Mouse (Mus musculus) erythroblast, embryonic 14.5 days (primary cell): ENCODE data around the gene Muc13.

Experiments
- GATA1 ChIP-seq: IDR thresholded peaks from 2 replicates; pipeline ENCODE4 v1.6.1; 2012; ENCODE audit warnings: low read length, inconsistent platforms, mixed read lengths
- TAL1 ChIP-seq: IDR thresholded peaks from 3 replicates; pipeline ENCODE4 v1.6.1; 2012; ENCODE audit warnings: low read length, inconsistent platforms, mixed read lengths

GRCm38 (mm10) chr16:33782729-33783091 lies 11.1 kb upstream of the Muc13 start:
- TF ChIP-seq GATA1 (no peak), TAL1 (no peak)
